Mouse (Mus musculus) cerebellum, postnatal 4 days (tissue): ENCODE data around the gene P2rx1.

Experiments
- DNase-seq, 2 experiments: peaks; one replicate each; pipeline ENCODE4 v3.0.0; 2022; ENCODE audit warnings: low spot score in 2 of 2, mixed read lengths in 1 of 2

Gene P2rx1

DNA sequence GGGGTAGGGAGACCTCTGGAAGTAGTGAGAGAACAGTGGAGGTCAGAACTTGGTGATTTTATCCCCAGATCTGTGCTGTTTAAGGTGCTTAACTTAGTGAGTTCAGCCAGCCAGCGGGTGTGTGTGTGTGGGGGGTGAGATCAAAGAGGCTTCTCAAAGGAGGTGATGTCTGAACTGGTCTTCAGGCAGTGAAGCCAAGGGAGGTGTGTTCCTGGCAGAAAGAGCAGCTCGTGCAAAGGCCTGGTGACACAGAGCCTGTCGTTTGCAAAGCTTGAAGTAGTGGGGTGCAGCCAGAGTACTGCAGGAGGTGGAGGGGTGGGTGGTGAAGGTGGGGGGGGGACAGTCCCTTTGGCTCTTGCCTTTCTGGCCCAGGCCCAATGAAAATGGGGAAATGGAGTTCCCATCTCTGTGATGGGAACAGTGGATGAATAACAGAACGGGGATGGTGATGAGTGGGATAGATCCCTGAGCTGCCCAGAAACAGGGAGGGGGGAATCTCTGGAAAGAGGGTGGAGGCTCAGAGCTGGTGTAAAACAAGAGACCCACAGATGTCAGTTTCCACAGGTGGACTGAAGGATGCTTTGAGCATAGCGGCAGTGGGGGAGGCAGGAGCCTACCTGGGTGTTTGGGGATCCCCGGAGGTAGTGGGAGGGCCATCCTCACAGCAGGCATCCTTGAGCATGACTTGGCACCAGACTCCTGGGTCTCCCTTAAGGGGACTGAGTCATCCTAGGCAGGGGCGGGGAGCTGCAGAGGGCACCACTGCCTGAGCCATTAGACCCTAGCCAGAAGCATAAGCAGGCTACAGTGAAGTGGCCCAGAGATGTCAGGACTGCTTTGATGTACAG lies 22.3 kb downstream of the P2rx1 start:
- no peak for DNase-seq

DNA sequence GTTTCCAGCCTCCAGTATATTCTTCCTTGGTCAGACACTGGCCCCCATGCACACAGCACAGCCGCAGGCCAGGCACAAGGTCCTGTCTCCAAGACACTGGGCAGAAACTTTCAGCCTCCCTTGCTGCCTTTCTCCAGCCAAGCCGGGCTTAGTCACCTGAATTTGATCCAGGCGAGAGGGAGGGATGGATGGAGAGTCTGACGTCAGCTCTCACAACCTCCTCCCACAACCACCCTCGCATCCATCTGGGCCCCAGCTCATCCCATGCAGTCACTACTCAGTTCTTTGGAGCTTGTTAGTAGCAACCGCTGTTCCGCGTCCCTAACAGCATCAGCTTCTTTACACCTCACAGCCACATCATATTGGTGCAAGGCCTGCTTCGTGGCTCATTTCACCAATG lies 24.2 kb downstream of the P2rx1 start:
- DNase-seq: no peak

DNA sequence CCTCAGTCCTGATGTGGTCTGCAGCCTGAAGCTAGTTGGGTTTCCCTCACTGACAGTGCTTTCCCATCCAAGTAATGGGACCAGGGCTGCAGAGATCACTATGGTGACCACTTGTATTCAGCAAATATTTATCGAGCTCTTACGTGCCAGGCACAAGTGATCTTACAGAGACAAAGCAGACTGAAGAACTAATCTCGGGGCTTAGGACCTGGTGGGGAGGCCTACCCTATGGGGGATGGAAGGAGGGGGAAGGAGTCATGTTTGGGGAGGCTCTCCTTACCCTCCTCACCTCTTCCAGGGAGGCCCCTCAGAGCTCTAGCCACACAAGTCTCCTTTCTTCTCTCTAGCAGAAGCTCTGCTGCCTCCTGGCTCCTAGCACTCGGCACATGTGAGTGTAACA lies 24.9 kb downstream of the P2rx1 start:
- no peak for DNase-seq

DNA sequence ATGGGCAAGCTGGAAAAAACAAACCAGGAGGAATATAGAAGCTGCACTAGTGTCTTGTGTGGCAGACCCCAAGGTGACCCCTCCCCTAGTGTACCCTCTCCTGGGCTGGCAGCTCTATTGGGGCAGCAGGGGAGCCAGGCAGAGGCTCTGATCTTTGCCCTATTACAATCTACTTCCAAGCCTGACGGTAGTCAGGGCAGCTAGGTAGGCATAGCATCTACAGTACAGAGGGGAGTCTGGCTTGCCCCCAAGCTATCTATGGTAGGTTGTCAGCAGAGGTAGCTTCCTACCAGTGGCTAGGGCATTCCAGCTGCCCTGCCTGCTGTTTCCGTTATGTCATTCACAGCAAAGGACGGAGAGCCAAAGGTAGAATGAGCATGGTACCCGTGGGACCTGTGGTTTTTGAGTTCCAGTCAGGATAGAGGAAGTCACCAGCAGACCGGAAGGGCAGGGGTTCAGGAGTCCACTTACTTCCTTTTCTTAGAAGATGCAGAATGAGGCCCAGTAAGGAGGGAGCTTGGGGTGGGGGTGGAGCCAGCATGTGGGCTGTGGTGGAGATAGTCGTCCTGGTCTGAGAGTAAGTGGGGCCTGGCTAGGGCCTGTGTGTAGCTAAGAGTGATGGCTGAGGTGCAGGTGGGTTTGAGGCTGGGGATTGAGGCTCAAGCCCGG lies 25.5 kb downstream of the P2rx1 start:
- no peak for DNase-seq

DNA sequence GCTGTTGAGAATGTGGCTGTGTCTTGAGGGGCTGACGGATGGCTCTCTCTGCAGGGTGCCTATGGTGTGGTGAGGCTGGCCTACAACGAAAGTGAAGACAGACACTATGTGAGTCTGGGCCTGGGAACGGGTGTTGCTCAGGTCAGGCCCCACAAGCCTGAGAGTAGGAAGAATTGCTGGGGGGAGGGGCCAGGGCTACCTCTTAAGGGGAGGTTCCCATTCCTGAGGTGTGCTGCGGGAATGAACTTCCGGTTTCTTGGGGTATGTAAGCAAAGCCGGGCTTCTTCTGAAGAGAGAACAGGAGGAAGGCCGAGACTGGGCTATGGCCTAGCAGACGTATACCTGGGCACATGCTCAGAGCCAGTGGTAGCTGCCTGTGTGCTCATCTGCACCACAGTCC lies 28.1 kb downstream of the P2rx1 start:
- DNase-seq: no peak

DNA sequence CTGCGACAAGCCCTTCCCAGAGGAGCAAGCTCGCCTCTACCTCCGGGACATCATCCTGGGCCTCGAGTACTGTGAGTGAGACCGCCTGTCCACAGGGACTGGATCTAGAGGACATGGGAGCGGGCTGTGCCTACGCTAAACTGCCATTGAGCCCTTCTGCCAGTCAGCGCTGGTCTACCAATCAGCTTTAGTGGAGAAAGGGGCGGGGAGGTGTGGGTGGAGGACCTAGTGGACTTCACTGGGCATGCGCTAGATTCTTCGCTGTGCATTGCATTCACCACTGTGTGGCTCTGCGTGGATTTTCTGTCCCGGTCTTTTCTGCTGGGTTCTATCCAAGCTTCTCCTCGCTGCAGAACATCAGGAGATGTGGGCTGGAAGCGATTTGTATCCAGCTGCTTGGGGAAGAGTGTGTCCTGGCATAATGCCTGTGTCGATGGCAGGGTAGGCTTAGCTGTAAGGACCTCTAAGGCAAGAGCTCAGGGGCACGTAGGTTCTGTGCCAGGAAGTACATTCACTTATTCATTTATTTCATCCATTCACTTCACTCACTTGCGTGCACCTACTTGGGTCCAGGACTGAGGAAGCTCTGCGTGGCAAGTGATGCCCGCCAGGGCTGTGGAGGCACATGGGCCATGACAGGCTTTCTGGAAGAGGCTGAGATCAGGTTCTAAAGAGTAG lies 32.1 kb downstream of the P2rx1 start:
- peak; percentile 55 to 77 for DNase-seq

DNA sequence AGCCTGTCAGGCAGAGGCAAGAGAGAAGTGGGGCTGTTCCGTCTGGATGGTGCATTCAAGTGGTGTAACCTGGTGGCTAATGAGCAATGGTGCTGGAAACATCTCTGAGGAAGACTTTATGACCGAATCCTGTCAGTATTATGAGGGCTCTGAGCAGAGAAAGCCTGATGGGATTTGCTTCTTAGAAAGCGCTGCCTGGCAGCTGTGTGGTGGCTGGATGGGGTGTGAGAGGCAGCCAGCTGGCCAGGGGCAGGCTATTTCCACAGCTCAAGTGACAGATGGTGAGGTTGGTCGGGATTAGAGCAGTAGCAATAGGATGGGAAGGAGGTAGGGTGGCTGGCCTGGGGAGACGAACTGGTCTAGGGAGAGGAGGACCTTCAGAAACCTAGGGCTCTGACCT lies 32.6 kb downstream of the P2rx1 start:
- DNase-seq: no peak

DNA sequence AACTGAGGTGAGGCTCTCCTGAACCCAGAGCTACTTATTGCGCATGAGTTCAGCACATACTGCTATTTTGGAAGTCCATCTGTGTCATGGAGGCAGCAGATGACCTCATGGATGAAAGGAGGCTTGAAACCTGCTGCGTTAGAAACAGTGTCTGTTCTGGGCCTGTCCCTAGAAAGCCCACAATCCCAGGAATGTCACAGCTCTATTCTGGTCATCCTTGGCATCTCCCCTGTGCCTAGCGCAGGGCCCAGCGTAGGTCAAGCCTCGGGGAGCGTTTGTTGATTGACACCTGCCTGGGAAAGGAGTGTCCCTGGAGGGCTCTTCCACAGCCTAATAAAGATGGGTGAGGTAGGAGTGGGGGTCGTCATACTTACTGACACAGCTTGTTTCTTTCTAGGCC lies 37.2 kb downstream of the P2rx1 start:
- no peak for DNase-seq

DNA sequence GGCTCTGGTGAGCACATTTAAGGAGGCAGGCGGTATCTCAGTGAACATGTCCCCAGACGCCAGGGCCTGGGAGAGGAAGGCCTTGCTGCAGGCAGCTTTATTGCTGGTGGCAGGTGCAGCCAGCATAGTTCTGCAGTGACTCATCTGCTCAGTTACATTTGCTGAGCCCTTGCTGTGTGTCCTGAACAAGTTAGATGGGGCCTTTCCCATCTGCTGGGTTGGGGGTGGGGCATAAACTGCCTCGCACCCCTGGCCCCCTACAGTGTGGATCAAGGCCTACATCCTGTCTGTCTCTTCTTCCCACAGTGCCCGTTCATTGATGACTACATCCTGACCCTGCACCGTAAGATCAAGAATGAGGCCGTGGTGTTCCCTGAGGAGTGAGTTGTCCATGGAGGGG lies 38.0 kb downstream of the P2rx1 start:
- DNase-seq: no peak

DNA sequence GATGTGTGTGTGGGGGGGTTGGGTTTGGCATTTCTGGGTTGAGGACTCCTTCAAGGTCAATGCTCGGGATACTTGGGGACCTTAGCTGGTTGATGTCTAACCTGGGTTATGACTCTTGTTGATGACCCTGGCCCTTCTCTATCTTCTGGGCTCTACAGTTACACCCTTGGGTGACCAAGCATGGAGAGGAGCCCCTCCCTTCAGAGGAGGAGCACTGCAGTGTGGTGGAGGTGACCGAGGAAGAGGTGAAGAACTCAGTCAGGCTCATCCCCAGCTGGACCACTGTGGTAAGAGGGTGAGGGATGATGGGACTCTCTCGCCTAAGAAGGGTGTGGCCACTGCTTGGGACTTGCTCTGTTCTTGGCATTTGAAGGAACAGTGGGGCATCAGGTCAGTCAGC lies 38.8 kb downstream of the P2rx1 start:
- no peak for DNase-seq

DNA sequence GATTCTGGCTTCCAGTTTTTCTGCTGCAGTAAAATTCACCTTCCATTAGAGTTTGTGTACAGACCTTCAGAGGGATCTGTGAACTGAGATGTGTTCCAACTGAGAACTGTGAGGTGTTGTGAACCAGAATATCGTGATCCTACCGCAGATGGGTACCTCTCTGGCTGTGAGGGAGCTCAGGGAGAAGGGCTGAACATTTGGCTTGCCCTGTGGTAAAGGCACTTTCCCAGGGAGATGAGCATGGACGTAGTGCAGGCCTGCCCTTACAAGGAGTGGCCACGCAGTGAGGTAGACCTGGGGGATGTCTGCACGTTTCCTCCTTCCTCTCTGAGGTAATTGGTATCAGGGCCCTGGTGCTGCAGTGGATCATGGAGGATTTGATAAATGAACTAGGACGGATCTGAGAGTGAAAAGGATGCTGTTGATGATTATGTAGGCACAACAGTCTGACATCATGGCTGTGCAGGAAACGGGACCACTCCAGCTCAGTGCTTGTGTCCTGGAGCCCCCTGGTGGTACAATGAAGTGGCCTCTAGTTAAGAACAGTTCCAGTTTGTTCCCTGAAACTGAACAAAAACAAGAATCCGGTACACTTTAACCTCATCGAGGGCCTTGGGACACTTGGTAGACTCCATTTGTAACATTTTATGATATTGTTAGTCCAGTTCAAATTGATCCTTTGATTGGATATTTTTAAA lies 40.3 kb downstream of the P2rx1 start:
- DNase-seq: peak in 1 of 2 experiments; percentile 68

DNA sequence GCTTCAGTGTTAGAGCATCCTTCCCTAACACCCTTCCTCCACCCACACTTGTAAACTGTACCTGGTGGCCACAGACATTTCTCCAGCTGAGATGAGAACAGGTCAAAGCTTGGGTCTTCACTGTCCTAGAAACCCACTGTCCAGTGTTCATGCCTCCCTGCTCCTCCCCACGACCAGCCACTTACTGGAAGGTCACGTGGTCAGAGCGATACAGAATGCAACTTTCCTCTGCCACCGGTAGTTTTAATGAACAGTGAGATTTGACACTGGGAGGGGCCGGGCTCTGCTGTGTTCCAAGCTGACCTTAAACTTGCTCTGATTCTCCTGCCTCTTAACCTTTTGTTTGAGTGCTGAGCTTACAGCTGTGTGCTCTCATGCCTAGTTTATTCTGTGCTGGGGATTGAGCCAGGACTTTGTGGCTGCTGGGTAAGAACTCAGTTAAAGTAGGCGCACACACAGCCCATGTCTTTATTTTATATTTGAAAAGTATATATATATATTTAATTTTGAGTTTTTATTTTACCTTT lies 45.4 kb downstream of the P2rx1 start:
- no peak for DNase-seq

DNA sequence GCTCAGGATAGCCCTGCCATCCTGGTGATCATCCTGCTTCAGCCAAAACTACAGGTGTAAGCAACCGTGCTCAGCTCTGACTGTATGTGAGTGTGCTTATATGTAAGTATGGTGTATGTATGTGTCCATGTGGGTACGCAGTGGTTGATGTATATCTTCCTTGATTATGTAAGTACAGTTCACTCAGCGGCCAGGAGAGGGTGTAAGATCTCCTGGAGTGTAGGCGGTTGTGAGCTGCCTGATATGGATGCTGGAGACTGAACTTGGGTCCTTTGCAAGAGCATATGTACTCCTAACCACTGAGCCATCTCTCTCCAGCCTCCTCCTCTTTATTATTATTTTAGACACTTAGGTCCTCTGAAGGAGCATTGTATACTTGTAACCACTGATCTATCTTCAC lies 45.9 kb downstream of the P2rx1 start:
- no peak for DNase-seq

DNA sequence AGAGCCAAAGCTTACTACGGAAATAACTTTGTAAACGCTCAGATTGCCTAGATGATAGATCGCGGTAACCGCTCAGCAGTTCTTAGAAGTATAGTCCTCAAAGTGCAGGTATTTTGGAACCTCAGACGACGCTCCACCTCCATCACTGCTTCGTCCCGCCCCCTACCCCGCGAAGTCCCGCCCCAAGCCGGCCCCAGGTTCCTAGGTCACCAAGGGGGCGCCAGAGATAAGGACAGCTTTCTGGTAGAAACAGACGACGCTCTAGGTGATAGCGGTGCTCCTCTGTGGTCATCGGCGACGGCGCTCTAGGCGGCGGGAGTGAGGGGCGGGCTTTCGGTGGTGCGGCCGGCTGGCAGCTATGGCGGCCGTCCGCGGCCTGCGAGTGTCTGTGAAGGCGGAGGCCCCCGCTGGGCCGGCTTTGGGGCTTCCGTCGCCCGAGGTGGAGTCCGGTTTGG lies 48.7 kb downstream of the P2rx1 start, which contains the start of gene Ncbp3:
Gene Ncbp3 (plus strand): TSS at position 242 of the 455 bp plus-strand sequence.
- DNase-seq: peak; percentile 86 to 94

DNA sequence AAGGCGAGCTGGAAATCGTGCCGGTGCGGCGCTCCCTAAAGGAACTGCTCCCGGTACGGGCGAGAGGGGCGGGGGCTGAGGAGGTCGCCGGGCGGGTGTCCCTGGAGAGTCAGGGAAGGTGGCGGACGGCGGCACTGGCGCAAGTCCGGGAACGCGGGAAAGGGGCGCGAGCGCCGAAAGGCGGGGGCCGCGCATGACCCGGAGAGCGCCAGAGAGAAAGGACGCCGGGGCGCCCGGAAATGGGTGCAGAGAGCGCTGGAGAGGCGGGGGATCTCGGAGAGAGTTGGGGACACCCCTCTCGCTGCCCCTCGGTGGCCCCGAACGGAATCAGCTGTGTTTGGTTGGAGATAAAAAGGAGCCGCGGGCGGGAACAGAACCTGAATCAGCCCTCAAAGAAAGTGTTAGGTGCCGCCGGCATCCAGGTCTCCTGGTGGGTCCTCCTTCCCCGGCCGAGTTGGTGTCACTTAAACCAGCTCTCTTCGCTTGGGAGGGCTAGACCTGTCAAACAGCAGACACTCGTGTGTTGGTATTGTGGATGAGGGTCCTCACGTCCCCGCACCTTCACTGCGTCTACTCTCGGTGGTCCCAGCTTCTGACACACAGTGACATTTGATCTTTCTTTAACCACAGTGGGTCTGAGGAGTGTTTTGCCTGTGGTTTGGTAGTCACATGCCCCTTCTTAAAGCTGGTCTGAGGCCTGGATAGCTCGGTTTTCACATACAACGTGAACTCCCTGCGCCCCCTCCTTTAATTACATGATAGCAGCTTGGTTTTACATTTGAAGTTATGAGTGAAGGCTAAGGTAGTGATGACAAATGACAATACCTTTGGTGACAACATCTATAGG lies 49.4 kb downstream of the P2rx1 start:
- no peak for DNase-seq

DNA sequence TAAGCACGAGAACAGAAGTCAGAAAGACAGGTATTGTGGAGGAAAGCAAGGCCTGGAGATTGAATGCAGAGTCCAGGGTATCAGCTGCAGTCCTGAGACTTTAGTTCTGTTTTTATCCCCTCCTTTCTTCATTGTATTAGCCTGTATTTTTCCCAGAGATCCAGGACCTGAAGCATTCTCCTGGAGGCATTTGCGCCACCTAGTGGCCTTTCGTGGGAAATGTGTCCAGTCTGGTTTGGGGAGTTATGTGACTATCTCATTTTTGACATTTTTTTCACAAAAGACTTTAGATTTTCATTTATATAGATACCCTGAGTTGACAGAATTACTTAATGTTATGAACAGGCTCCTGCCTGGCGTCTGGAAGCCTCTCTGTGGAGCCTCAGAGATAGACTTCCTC lies 50.4 kb downstream of the P2rx1 start:
- peak in 1 of 2 experiments; percentile 79 for DNase-seq

DNA sequence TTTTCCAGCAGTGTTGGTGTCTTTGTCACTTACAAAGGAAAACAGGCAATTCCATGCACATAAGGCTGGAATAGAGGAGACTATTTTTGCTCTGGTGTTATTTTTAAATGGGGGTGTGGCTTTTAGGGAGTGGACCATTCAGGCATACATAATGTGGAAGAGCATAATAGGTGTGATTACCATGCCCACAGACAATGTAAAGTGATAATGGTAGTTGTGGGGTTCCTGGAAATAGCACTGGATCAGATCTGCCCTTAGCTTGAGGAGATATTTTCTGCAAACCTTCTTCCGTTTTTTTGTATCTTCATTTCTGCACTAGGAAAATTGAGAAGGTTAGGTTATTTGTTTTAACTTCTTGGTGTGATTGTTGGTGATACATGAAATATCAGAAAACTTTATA lies 53.9 kb downstream of the P2rx1 start:
- no peak for DNase-seq

DNA sequence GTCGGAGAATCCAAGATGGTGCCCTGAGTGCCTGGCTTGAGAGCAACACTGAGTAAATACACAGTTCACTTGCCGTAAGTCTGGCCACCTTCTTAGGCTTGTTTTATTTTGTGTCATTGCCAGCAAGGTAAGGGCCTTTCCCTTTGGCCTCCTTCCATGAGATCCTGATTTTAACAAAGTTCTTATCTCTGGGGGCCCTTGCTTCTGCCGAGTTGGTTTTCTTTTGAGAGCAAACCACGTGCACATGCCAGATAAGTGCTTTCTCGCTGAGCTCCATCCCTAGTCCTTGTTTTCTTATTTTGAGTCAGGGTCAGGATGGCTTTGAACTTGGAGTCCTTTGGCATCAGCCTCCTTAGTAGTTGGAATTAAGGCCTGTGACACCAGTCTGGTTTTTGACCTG lies 58.8 kb downstream of the P2rx1 start:
- DNase-seq: no peak

DNA sequence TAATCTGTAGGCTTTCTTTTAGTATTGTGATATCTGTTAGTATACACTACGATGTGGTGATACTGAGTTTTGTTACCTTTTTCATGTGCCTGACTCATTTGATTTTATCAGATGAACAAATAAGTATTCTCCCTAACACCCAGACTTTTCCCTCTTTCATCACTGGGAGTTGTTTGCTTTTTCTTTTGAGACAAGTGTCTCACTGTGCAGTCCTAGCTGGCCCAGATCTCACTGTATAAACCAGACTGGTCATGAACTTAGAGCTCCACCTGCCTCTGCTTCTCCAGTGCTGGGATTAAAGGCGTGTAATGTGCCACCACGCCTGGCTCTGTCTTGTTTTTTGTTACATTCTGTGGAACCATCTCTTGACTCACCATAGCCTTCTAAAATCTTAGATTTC lies 60.7 kb downstream of the P2rx1 start:
- DNase-seq: no peak

DNA sequence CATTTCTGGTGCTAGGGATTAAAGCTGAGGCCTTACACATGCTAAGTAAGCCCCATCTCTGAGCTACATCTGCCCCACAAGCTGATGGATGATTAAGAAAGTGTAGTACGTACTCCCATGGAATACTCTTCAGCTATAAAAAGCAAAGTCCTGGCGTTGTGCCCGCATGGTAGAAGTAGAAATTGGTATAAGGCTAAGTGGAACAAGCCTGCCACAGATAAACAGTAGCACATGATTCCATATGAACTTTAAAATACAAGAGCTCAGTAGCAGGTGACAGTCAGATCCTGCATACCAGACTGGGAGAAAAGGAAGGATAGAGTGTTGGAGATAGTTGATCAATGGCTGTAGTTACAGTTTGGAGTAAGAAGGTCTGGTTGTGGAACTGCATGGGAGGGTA lies 62.5 kb downstream of the P2rx1 start:
- no peak for DNase-seq
